Mouse (Mus musculus): ENCODE data around the gene Plxna1.

Gene Plxna1

DNA sequence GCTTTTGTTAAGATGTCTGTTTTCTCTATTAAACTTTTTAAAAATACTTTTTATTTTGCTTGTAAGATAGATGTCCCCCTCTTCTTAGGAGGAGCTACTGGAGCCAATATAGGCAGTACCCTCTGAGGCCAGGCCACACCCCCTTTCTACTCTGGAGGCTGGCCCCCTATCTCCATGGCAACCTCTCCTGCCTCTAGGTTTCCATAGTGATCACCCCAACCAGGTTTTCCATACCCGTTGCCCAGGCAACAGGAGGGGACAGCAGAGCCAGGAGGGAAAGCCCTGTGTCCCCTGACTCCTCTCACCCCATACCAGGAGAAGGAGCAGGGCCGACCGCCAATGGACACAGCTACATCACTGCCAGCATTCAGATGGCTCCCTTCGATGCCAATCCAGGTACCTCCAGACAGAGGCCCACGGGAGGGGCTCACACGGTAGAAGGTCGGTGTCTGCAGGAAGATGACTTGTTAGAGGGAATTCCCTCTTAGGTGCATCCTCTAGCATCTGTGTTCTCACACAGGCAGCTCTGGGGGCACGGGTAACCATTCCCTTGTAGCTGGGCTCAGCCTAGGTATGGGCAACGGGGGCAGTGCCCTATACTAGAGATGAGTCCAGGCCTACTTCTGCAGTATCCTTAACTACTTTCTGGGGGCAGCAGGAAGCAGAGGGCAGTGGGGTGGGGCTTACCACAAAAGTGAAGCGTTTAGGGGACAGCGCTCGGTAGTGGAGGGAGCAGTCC lies 28.3 kb downstream of the Plxna1 start:
- no peak for DNase-seq (ENCODE audit: low spot score in 2 of 2)

DNA sequence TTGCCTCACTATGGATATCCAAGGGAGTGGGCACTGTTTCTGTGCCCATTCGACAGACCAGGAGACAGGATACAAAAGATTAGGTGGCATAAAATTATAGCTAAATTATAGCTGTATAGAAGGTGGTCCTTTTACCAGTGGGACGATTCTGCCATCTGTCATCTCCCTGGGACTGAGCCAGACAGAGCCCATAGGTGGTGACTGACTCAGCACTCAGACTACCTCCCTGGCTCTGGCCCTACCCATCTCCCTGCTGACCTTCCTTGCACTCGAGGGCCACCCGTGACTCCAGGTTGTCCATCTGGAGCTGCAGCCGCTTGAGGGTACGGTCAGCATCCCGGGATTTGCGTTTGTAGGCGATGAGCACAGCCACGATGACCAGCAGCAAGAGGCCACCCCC lies 31.5 kb downstream of the Plxna1 start:
- no peak for DNase-seq (ENCODE audit: low spot score in 2 of 2)

DNA sequence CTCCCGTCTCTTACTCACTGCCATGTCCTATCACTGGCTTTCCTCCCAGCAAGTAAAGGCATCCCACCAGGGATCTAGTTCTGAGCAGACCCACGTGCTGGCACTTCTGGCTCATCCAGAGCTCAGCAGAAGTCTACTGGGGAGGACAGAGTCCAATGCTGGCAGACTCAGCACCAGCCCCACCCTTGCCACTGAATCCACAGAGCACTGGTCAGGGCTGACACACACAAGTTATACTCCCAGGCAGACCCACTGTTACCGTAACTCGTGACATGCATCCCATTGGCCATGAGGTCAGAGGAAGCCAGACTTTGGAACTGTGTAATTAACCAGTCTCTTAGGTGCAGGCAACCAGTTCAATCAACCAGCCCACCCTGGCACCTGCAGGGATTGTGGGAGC lies 33.8 kb downstream of the Plxna1 start:
- DNase-seq (ENCODE audit: low spot score in 2 of 2), result no peak

DNA sequence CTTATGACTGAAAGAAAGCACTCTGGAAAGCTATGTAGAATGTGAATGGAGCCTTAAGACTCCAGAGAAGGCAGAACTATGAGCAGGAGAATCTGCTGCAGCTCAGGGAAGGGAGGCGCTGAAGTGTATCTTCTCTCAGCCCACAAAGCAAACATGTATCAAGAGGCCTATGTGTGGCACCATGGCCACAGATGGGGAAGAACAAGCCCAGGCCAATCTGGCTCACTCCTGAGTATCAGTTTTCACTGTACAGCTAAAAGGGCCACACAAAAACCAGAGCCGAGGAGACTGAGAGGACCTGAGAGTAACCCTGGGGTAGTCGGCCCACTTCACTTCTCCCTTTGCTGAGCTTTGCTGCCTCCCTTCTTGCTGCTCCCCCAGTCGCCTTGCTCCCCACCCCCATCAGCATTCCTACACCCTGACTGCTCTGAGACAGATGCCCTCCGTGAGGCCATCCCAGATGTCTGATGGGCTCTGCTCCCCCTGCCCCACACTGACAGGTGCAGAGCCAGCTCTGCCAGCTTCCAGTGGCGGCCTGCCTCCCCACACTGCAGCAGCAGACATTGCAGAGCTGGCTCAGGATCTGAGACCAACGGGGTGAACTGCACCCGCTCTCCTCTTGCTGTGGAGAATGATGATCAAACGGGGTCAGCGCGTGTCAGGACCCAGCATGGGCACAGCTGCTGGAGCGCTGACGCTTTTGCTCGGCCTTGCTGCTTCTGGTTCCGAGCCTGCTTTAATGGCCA lies 34.5 kb downstream of the Plxna1 start:
- no peak for DNase-seq (ENCODE audit: low spot score in 2 of 2)

DNA sequence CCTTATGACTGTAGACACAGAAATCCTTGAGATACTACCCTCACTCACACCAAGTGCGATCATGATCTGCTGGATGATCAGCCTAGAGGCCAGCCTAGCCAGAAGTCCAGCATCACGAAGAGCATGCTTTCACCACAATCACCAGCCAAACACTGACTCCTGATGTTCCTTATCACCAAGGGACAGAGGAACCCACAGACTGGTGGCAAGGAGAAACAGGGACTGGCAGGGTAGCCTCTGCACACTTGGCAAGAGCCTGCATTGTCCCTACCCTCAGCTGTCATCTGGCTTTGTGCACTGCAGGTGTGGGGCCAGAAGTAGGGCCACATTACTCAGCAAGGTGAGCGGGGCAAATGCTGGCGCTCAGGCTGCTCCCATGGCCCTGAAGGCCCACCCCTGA lies 37.6 kb downstream of the Plxna1 start:
- DNase-seq (ENCODE audit: low spot score in 2 of 2), result no peak

DNA sequence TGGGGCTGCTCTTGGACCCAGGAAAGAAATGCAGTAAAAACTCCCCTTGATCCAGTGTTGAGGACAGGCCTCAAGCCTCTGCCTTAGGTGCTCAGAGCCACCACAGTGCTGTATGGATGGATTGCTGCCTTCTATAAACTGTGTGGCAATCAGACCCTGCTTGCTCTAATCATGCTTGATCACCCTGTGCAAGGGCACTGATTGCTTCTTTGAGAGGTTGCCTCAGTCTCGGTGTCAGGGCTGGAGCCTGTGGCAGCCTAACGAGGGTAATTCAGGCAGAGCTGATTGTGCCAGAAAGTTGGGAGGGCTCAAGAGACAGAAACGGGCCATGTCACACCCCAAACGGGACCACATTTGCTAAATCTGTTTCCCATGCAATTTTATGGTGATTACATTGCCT lies 47.2 kb downstream of the Plxna1 start:
- DNase-seq (ENCODE audit: low spot score in 2 of 2), result no peak

DNA sequence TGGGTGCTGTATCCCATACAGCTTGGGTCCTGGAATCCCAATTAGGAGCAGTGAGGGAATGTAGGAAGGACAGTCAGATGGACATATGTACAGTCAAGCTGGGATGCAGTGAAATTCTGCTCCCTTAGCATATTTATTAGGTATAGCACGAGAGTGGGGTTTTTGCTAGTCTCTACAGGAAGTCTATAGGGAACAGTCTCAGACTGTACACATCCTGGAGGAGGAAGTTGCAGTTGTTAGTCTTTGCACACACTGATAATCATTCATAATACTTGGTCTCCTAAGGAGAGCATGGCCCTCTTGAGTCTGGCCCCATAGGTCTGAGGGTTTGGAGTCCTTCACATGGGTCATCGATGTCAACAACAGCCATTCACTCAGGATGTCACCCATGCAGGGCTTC lies 50.9 kb downstream of the Plxna1 start:
- DNase-seq (ENCODE audit: low spot score in 2 of 2), result peak in 1 of 2 experiments; percentile 12

DNA sequence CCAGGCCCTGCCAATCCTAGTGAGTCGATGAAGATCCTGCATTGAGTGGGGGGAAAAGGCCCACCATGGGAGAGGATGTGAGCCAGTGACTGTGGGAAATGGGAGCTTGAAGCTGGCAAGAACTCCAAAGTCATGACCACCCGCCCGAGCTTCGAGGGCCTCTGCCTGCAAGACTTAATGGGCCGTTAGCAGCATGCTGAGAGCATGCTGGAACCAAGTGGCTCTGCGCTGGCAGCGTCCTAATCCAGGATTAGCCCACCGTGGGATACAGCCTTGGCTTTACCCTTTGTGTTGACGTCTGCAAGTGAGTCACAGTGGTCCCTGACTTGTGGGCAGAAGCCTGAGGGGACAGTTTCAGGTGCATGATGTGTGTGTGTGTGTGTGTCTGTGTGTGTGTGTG lies 52.2 kb downstream of the Plxna1 start:
- no peak for DNase-seq (ENCODE audit: low spot score in 2 of 2)

DNA sequence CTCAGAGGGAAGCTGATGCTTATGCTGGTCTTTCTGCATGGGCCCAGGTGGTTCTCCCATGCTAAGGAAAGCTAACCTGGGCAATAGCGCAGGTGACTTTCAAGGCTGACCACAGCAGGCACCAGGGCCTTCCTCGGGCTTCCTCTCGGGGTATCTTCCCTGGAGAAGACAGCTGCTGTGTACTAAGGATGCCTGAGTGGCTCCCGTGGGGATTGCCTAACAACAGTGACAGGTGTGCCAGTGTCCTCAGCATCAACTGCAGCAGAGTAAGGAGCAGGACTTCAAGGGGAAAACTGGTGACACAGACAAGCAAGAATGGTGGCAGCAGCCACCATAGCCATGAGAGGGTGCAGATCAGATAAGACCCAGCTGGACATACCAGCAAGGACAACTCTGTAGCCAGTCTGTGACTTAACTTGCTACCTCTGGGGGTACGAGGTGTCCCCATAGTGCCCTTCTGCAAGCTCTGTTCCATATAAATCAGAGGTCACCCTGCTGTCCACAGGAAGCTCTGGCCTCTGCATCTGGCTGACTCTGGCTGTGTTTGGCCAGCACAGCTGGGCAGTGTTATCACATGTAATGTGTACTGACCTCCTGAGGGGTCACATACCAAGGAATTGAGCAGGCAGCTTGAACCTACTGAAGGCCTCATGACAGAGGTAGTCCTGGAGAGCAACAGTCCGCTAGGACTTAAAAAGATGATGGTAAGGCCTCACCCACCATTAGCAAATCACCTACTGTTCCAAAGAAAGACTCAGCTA lies 54.0 kb downstream of the Plxna1 start:
- no peak for DNase-seq (ENCODE audit: low spot score in 2 of 2)

DNA sequence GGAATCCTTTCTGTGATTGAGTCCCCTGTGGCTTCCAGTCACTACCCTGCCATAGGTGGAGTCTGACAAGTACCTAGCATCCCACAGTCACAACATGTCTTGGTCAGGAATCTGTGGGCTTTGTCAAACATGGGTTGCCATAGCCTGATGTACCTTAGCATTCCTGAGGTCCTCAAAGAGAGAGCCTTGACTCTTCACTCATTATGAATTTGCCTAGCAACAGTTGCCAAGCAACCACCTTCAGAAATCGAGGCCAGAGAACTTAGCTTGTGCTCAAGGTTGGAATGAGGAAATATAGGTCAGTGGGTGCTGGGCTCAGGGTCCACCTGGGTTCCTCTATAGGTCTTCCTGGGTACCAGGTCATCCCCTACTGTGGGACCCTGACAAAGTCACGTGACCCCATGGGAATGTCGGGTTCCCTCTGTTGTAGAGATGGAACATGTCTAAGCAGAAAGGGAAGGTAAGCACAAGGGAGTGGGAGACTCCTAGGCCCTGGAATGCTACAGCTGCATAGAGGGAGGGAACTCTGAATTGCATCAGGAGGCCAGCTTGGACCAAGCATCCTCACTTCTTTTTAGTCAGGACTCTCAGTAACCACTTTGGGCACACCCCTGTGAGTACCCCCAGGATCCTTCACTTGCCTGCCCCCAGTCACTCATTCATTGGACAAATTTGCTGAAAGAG lies 57.9 kb downstream of the Plxna1 start:
- DNase-seq (ENCODE audit: low spot score in 2 of 2), result no peak

DNA sequence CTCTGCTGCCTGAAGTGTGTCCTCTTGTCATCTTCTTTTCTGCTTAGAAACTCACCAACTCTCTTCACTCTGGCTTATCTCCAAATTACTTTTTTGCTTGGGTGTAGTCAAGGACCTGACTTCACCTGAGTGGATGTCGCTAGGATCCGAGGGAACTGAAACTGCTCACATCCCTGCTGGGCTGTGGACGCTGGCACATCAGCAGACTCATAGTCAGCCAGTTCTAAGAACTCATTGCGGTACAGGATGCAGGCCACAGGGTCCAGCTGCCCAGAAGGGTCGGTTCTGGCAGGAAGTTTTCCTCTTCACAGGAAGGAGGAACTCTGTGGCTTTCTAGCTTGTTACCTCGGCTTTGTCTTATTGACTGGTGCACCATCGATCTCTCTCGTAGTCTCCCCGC lies 62.6 kb downstream of the Plxna1 start:
- no peak for DNase-seq (ENCODE audit: low spot score in 2 of 2)

DNA sequence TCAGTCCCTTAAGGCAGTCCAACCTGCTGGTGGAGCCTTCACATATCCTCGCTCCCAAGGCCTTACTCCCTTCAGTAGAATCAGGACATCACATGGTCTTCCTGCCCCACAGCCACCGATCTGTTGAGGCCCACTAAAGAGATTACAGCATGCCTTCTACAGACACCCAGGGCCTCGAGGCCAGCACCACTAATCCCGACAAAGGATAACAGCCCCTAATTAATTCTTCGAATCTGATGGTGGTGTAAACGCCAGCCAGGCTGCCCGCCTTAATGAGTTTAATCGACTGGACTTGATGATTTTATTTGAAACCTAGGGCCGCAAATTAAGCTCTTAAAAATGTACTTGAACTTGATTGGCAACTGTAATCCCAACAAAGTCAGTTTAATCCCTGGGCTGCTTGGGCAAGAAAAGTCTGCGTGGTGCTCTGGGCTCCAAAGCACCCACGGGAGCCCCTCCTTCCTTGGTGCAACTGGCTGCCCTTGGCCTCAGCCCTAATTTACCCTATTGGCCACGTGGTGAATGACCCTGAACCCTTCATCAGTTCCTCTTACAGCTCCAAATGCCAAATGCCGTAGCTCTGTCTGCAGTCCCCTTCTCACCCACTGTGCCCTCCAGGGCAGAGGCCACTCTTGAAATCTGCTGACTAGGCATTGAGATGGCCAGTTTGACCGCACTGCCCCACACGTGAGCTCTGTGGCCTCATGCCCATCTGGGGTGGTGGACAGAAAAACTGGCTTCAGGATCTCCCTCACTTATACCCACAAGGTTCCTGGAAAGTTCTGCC lies 65.3 kb downstream of the Plxna1 start:
- no peak for DNase-seq (ENCODE audit: low spot score in 2 of 2)

DNA sequence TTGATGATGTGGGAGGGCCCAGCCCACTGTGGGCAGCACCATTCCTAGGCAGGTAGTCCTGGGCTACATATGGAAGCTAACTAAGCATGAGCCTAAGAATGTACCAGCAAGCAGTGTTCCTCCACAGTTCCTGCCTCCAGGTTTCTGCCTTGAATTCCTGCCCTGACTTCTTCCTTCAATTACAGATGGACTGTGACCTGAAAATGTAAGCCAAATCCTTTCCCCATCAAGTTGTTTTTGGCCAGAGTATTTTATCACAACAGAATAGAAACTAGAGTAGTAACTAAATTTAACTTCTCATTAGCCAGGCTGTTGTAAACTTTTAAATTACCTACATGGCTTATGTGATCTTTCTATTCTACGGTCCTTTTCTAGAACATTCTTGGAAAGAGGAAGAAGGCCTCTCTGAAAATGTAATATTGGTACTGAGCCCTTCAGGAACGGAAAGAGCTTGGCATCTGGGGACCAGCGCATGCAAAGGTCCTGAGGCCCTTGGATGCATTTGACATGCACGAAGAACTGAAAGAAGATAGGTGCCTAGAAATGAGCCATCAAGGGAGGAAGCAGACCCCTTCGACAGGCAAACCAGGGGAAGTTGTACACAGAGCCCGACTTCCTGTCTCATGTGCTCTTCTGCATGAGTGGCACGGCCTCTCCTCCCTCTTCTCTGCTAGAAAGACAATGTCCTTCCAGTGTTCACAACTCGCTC lies 66.3 kb downstream of the Plxna1 start:
- DNase-seq (ENCODE audit: low spot score in 2 of 2), result peak; percentile 36 to 47

DNA sequence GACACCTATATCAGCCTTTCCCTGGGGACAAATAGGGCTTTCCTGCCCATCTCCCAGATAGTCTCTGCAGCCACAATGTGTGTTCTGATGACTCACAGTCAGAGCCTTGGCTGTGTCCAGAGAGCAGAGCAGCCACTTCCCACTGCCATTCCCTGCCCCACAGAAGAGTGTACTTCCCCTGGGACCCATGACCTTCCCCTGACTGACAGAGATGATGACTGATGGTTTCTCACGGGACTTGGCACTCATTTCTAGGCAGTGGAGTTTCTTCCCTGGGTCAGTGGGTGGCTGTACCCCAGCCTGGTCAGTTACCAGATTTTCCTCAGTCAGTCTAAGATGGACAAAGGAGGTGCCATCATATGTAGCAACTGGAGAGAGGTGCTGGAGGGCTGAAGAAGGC lies 67.8 kb downstream of the Plxna1 start:
- DNase-seq (ENCODE audit: low spot score in 2 of 2), result no peak

DNA sequence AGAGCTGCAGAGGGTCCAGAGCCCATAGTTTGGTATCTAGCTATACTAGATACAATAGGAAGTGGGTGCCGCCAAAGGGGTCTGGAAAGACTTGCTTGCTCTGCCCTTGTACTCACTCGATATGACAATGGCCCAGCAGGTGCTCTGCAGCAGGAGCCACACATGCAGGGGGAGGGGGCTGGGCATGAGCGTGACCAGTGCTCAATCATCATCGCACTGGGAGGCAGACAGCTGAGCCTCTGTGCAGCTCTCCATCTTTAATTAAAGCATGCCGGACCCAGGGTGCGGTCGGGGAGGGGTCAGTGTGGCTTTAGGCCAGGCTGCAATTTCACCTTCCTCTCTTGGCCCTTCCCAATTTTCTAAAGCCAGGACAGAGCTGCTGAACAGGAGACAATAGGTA lies 70.9 kb downstream of the Plxna1 start:
- no peak for DNase-seq (ENCODE audit: low spot score in 2 of 2)

DNA sequence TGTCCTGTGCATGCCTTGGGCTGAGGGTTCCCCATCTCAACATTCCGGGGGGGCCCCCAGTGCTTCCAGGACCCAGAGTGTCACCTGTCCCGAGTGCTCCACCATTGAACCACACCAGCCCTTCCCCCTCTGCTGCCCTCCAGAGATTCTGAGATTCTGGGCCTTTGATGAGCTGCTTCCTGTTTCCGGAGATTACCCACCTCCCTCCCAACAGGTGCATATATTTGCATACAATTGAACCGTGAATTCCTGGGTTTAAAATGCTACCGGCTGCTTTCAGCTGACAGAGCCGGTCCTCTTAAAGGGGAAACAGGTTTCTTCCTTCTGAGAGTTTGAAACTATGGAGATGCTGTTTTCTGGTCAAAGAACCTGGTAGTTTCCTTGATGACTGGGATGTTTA lies 74.3 kb downstream of the Plxna1 start:
- peak; percentile 79 to 81 for DNase-seq (ENCODE audit: low spot score in 2 of 2)

DNA sequence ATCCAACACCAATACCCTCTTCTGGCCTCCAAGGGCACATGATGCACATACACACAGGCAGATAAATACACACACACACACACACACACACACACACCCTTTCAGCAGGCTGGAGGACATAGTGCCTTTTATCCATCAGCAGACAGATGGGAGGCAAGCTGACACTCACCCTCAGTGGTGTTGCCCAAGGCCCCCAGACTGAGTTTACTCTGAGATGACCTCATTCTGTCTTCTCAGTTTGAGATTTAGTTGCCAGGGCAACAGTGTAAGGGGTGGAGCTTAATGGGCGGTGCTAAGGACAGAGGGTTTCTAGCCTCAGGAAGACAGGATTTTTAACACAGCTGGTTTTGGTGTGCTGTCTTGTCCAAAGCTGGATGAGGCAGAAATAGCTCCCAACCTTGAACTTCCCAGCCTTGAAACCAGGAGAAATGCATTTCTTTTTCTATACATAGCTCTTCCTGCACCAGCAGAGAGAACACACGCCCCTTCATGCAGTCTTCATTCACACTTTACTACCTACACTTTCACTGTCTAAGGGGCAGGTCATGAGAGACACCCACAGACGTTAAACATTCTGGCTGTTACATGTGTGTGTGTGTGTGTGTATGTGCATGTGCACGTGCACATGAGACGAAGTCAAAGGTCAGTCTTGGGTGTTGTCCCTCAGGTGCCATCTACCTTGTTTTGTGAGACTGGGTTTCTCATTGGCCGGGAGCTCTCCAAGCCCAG lies 75.6 kb downstream of the Plxna1 start:
- DNase-seq (ENCODE audit: low spot score in 2 of 2), result peak; percentile 55 to 69

DNA sequence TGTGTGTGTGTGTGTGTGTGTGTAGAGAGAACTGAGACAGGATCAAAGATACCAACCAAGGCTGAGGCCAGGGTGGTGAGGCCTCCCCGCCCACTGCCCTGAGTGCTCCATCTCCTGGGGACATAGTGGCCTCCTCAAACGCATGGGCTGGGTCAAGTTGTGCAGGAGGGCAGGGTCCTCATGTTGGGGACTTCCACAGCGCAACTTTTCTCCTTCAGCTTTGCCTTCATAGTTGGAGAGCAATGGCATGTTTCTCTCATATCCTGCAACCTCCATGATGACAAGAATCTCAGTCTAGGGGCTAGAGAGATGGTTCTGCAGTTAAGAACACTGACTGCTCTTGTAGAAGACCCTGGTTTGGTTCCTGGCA lies 76.1 kb downstream of the Plxna1 start:
- no peak for DNase-seq (ENCODE audit: low spot score in 2 of 2)

DNA sequence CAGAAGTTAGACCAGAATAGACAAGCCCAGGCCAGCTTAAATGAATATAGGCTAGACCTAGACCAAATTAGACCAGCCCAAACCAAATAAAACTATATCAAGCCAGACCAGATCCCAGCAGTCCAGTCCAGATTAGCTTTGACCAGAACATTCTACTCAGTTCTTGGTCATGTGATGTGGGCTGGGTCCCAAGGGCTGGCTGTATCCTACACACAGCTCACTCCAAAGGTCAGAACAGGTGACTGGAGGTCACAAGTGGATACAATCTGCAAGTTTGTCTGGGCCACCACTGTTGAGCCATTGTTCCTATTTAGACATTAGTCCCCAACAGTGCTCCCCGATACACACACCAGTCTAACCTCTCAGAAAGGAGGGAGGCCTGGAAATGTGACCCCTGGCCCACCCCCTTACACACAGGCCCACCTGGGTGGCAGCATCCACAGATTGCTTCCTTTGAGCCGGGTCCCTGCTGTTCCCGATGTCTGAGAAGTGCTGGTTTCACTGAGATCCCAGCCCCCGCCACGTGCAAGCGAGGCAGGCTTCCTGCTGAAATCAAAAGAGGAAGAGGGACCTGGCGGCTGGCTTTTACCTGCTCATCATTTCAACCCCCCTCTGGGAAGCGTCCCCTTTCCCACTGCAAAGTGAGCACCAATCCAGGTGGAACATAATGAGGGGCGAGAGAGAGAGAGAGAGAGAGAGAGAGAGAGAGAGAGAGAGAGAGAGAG lies 76.7 kb downstream of the Plxna1 start:
- DNase-seq (ENCODE audit: low spot score in 2 of 2), result no peak
